Mouse (Mus musculus) testis, adult 2 months (tissue): Measurements from ENCODE around the gene Slc35e3. TPM values are rescaled to one million over a fixed set of nuclear protein-coding genes. Genes with fewer than 3 reads are reported as not detected.

ENCODE experiments used
- H3K27ac ChIP-seq: fragments of 200-500 bp; 2 replicates; pipeline ENCODE4 v1.5.1; 2012; ENCODE audit warnings: low read depth, low read length; ENCODE audit not compliant: control insufficient read depth, insufficient read depth
- H3K27me3 ChIP-seq: fragments of 200-500 bp; 2 replicates; pipeline ENCODE4 v1.6.1; 2012; ENCODE audit warnings: mild to moderate bottlenecking, low read length, moderate library complexity; ENCODE audit not compliant: control insufficient read depth, insufficient read depth
- H3K36me3 ChIP-seq: fragments of 200-500 bp; 2 replicates; pipeline ENCODE4 v1.6.1; 2012; ENCODE audit warnings: mild to moderate bottlenecking, low read length; ENCODE audit not compliant: control insufficient read depth, insufficient read depth
- H3K4me1 ChIP-seq: fragments of 200-500 bp; 2 replicates; pipeline ENCODE4 v1.6.1; 2012; ENCODE audit warnings: low read length; ENCODE audit not compliant: control insufficient read depth, insufficient read depth
- H3K4me3 ChIP-seq: fragments of 200-500 bp; 2 replicates; pipeline ENCODE4 v1.5.1; 2012; ENCODE audit warnings: low read depth, mild to moderate bottlenecking, low read length, moderate library complexity, mixed read lengths; ENCODE audit not compliant: control insufficient read depth
- CTCF ChIP-seq: fragments of 200-500 bp; IDR thresholded peaks from 2 replicates; pipeline ENCODE4 v1.5.1; 2012; ENCODE audit warnings: low read depth, mild to moderate bottlenecking, inconsistent platforms, low read length, moderate library complexity; ENCODE audit not compliant: control insufficient read depth, insufficient read depth, insufficient replicate concordance
- POLR2A ChIP-seq: fragments of 200-500 bp; IDR thresholded peaks from 2 replicates; pipeline ENCODE4 v1.6.1; 2012; ENCODE audit warnings: low read depth, mild to moderate bottlenecking, inconsistent platforms, low read length, moderate library complexity; ENCODE audit not compliant: control insufficient read depth
- polyA plus RNA-seq: library from polyadenylated mRNA; depleted of rRNA; stranded (reverse); fragments of >200 nt; gene quantifications from 2 replicates; pipeline ENCODE4 v1.2.3, GENCODE M21; 2012; rRNA removed

Gene Slc35e3
- 2.3 and 2.7 TPM in 2 replicates for polyA plus RNA-seq

DNA sequence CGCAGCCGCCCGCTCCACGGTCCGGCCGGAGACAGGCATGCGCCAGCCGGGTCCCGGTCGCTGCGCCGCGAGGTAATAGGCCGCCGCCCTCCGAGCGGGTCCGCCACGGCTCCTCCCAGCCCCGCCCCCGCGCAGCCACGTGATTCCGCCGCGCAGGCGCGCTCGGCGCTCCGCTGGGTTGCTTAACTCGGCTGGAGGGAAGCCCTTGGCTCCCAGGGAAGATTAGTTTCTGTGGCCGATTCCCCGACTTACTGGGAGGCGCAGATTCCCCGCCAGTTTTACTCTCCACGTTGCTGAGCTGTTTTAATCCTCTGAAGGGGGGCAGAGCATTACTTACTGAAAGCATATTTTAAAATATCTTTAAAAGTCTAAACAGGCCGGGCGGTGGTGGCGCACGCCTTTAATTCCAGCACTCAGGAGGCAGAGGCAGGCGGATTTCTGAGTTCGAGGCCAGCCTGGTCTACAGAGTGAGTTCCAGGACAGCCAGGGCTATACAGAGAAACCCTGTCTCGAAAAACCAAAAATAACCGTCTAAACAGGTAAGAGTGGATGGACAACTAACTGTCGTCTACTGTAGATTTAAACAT, at the start of gene Slc35e3:
TSS of gene Slc35e3 (minus strand) at position 69 of the 587 bp plus-strand sequence.
- Histone ChIP-seq H3K27me3 (no peaks in the 10 kb centered on the region), H3K27ac (peak within 1 kb of the TSS; percentile 38; the same call in 1 of the 2 replicates), H3K36me3 (no peaks in the 10 kb centered on the region; the same call in 1 of the 2 replicates)

GRCm38 (mm10) chr10:117795206-117795605, 49.0 kb upstream of the Slc35e3 start:
- H3K27me3 ChIP-seq: no peaks in the 10 kb centered on the region
- H3K36me3 ChIP-seq: no peaks in the 10 kb centered on the region
- H3K4me1 ChIP-seq: peaks cover 8% of the 10 kb centered on the region
- TF ChIP-seq CTCF (no peak), POLR2A (0 out of 2 replicates have a peak, but pooled peaks have one; percentile 18)
- 0 out of 2 replicates have a peak overlapping the region, but pooled peaks have one; percentile 2 for H3K27ac ChIP-seq
- H3K4me3 ChIP-seq: no peak overlapping the region

More for the DNA sequence above, at the start of gene Slc35e3:
- H3K4me3 ChIP-seq: peak within 1 kb of the TSS; percentile 63
- TF ChIP-seq CTCF: no peak
- peak; percentile 44 for TF ChIP-seq POLR2A
- no peaks in the 10 kb centered on the region; the same call in none of the 2 replicates for H3K4me1 ChIP-seq

DNA sequence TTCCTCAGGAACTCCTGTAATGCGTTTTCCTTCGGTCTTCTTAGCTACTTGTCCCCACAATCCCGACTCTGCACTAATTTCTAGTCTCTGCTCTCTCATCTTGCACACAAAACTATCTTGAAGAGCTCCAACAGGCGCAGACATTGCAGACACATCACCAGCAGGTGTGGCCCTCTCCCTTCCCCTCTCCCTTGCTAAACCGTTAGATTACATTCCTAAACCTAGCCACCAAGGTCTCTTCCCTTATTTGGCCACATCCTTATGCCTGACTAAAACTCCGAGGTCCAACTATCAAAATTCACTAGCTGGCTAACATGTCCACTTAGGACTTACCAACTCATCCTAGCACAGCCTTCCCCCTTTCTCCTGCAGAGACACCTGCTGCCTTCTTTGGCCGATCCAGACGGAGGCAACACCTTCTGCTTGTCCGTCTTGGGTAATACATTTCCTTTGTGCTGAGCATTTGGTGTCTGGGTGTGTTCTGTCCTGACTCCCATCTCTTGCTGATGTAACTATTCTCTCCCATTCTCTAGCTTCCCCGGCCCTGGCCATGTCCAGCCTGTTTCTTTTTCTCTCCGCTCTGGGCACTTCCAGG, 47.4 kb upstream of the Slc35e3 start:
- peak overlapping the region; percentile 30 for H3K4me3 ChIP-seq
- peaks cover 8% of the 10 kb centered on the region for H3K4me1 ChIP-seq
- no peaks in the 10 kb centered on the region for H3K36me3 ChIP-seq
- H3K27ac ChIP-seq: peak overlapping the region; percentile 81
- H3K27me3 ChIP-seq: no peaks in the 10 kb centered on the region
- TF ChIP-seq POLR2A (no peak), CTCF (no peak)

DNA sequence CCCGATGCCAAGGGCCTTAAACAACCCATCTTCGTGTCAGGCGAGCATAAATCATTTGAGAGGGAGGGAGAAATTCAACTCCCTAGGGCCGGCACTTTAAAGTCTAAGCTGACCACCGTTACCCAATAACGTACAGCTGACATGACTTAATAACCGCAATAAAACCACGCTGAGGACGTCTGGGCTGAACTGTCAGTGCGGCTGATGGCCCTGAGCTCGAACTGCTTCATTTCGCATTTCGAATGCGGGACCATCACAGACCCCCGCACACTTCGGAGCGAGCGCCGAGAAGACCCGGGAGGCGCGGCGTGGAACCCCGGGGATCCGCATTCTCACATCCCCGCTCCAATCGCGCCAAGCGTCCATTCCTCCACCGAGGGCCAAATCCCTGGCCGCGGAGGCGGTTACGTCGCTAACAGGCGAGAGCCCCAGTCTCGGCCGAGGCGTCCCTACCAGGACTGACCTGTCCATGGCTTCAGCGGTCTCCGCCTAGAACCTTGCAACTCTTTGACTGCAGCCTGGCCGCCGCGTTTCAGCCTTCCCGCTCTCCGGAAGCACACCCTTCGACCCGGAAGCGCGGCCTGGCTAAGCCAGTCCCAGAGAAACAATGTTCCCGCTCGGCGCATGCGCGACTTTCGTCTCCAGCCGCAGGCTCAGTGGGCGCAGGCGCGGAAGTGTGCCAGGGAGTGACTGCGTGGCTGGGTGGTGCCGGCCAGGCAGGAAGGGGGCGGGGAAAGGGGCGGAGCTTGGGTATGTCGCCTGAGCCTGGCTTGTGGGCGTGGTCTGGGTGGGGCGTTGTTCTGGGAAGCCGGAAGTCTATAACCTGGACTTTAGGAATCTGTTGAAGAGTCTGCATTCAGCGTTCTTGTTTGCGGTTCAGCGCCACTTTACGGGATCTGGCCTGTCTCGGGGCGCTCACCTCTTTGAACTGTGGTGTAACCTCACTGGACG, 46.3 kb upstream of the Slc35e3 start, which contains the start of gene Nup107:
TSS of gene Nup107 (minus strand) at position 565 of the 951 bp plus-strand sequence.
- Histone ChIP-seq H3K27me3 (no peaks in the 10 kb centered on the region), H3K27ac (peak within 1 kb of the TSS; percentile 81), H3K4me3 (peak within 1 kb of the TSS; percentile 97), H3K4me1 (peaks cover 8% of the 10 kb centered on the region), H3K36me3 (no peaks in the 10 kb centered on the region)
- TF ChIP-seq CTCF (no peak), POLR2A (peak; percentile 61)

DNA sequence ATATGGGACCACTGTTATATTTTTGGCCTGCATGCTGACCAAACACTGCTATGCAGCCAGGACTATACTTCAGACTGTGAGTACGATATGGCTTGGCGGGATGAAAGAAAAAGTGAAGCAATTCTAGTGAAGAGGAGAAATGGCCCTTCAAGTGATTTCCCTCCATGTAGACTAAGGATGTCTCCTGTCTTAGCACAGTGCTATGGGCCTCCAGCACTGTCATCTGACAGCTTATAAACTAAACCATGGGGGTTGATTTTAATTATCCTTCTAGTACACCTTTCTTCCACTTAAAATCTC, 45.0 kb upstream of the Slc35e3 start:
- Histone ChIP-seq H3K27me3 (no peaks in the 10 kb centered on the region), H3K4me1 (peaks cover 8% of the 10 kb centered on the region), H3K27ac (no peak overlapping the region), H3K36me3 (peaks cover 2% of the 10 kb centered on the region), H3K4me3 (no peak overlapping the region)
- TF ChIP-seq CTCF (no peak), POLR2A (no peak)

DNA sequence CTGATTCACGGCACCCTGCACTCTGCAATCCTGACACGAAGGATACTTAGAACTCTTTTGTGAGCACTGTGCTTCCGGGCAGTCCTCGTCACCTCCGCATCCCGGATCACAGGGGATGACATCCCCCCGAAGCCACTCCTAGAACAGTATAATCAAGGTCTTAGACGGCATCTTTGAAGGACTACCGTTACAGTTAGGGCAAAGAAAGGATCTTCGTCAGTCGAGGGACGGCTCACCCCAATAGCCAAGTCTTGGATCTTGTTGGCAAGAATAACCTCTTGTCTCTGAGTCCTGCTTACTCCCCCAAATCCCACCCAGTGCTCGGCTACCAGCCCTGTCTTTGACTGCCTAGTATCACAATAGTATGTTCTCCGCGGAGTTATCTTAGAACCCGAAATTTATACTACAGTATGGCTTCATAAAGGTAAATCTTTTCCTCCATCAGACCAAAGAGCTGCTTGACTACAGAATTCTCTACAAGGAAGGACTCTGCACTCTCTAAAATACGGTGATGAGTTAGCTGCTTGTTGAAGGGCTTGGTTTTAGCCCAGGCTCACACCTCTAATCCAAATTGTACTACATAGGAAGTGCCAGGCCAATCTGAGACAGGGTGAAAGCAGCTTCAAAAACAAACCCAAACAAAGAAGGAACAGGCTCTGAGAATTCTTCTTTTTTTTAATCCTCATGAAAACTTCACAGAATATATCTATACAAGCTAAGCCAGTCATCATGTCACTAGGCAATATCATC, 44.4 kb upstream of the Slc35e3 start:
- H3K4me3 ChIP-seq: no peak overlapping the region
- no peak overlapping the region for H3K27ac ChIP-seq
- peaks cover 2% of the 10 kb centered on the region for H3K36me3 ChIP-seq

More for the DNA sequence above, 44.4 kb upstream of the Slc35e3 start:
- TF ChIP-seq POLR2A (no peak), CTCF (no peak)
- Histone ChIP-seq H3K4me1 (peaks cover 8% of the 10 kb centered on the region), H3K27me3 (no peaks in the 10 kb centered on the region)
